Mouse (Mus musculus) c-Kit-positive CD71-positive TER-119-positive erythroid progenitor cells, embryonic 14.5 days (primary cell): ENCODE data around the gene Tnr.
"Not testable (repeated sequence)": the region's sequence is repeated elsewhere in the genome, so short reads cannot be mapped to it uniquely, and the experiment has no call there.

ENCODE experiments used
- DNase-seq: peaks from one replicate; pipeline ENCODE4 v3.0.0-alpha.2; 2013; ENCODE audit warnings: low spot score

Tnr gene

GRCm38 (mm10) chr1:159953526-159953925 is 430.0 kb downstream of the Tnr start:
- no peak for DNase-seq

- no peak for DNase-seq
Observed at GRCm38 (mm10) chr1:159963351-159963750, 439.8 kb downstream of the Tnr start.

DNA sequence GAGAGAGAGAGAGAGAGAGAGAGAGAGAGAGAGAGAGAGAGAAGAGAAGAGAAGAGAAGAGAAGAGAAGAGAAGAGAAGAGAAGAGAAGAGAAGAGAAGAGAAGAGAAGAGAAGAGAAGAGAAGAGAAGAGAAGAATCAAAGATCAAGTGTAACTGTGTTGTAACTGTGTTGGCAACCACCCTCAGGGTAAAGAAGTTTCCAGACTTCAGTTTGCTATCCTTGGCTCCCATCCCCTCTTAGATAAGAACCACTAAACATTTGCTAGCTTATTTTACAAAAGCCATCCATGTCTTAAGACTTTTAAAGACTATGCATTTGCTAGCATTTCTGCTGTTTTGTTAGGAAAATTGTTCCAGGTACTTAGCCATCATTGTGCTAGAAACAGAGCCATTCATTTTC is 442.7 kb downstream of the Tnr start:
- not testable (repeated sequence) for DNase-seq

- DNase-seq, result no peak
Observed at GRCm38 (mm10) chr1:159968395-159968794, 444.8 kb downstream of the Tnr start.

- DNase-seq, result no peak
Observed at GRCm38 (mm10) chr1:159977786-159978185, 454.2 kb downstream of the Tnr start.

DNA sequence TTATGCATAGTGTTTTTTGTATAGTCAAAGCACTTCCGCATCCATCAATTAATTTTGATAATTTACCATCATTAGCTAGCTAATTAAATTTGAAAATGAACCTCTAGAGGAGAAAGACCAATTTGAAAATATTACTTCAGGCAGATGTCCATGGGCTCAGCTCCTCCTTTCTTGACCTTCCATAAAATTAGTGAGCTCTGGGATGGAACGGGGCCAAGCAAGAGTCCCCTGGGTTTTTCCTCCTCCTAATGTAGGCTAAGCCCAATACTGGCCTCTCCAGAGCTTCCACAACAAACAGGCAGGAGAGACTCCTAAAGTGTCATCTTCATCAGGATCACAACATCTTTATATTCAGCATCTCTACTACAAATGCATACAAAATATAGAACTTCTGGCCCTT is 455.5 kb downstream of the Tnr start:
- DNase-seq, result no peak

- DNase-seq, result no peak
Observed at GRCm38 (mm10) chr1:159980355-159980754, 456.8 kb downstream of the Tnr start.
